Mouse (Mus musculus) ovary, postnatal 10 days (tissue): ENCODE results near the gene Fgf10.

Experiments
- DNase-seq: peaks from one replicate; pipeline ENCODE4 v3.0.0; 2022; ENCODE audit warnings: low spot score

The Fgf10 gene

GRCm38 (mm10) chr13:118669491-118669890 lies at the start of gene Fgf10:
Gene Fgf10, plus strand, starts transcription at chr13:118669791.
- no peak for DNase-seq

GRCm38 (mm10) chr13:118629661-118630428 lies 39.7 kb upstream of the Fgf10 start:
- no peak for DNase-seq

GRCm38 (mm10) chr13:118631500-118631899 lies 38.1 kb upstream of the Fgf10 start:
- DNase-seq, result no peak

- no peak for DNase-seq
Measured at GRCm38 (mm10) chr13:118636047-118636446, 33.5 kb upstream of the Fgf10 start.

GRCm38 (mm10) chr13:118642585-118642984 lies 27.0 kb upstream of the Fgf10 start:
- DNase-seq, result no peak

GRCm38 (mm10) chr13:118643138-118643537 lies 26.5 kb upstream of the Fgf10 start:
- DNase-seq, result no peak

GRCm38 (mm10) chr13:118656991-118657390 lies 12.6 kb upstream of the Fgf10 start:
- DNase-seq, result no peak

GRCm38 (mm10) chr13:118658031-118658430 lies 11.6 kb upstream of the Fgf10 start:
- DNase-seq, result no peak

- DNase-seq, result no peak
Measured at GRCm38 (mm10) chr13:118658608-118659326, 10.8 kb upstream of the Fgf10 start.

- no peak for DNase-seq
Measured at GRCm38 (mm10) chr13:118661664-118662063, 7.9 kb upstream of the Fgf10 start.

- DNase-seq, result no peak
Measured at GRCm38 (mm10) chr13:118664901-118665300, 4.7 kb upstream of the Fgf10 start.

- no peak for DNase-seq
Measured at GRCm38 (mm10) chr13:118679228-118679627, 9.6 kb downstream of the Fgf10 start.

GRCm38 (mm10) chr13:118693049-118693448 lies 23.5 kb downstream of the Fgf10 start:
- DNase-seq, result no peak

- no peak for DNase-seq
Measured at GRCm38 (mm10) chr13:118695103-118695502, 25.5 kb downstream of the Fgf10 start.

- no peak for DNase-seq
Measured at GRCm38 (mm10) chr13:118703727-118704126, 34.1 kb downstream of the Fgf10 start.

- no peak for DNase-seq
Measured at GRCm38 (mm10) chr13:118705716-118706115, 36.1 kb downstream of the Fgf10 start.

GRCm38 (mm10) chr13:118709912-118710311 lies 40.3 kb downstream of the Fgf10 start:
- no peak for DNase-seq

GRCm38 (mm10) chr13:118713626-118714150 lies 44.1 kb downstream of the Fgf10 start:
- DNase-seq, result no peak

- peak; percentile 8 for DNase-seq
Measured at GRCm38 (mm10) chr13:118714284-118715065, 44.9 kb downstream of the Fgf10 start.

GRCm38 (mm10) chr13:118715066-118716018 lies 45.8 kb downstream of the Fgf10 start:
- peak; percentile 2 for DNase-seq

- no peak for DNase-seq
Measured at GRCm38 (mm10) chr13:118716265-118716664, 46.7 kb downstream of the Fgf10 start.
